Mouse (Mus musculus) layer of hippocampus, postnatal 14 days (tissue): ENCODE data around the gene Trim17. TPM values are rescaled to one million over a fixed set of nuclear protein-coding genes. Genes with fewer than 3 reads are reported as not detected.
A peak's percentile ranks its signal among the peaks of the same experiment; 100 is the strongest.
"Not testable (repeated sequence)": the region's sequence is repeated elsewhere in the genome, so short reads cannot be mapped to it uniquely, and the experiment has no call there.

Experiments used
- DNase-seq, 2 experiments: peaks; one replicate each; pipeline ENCODE4 v3.0.0; 2021 to 2022; ENCODE audit warnings: low spot score in 2 of 2, mixed read lengths in 1 of 2
- total RNA-seq, 2 experiments: library from RNA; stranded (reverse); gene quantifications; 2 replicates each; pipeline ENCODE4 v1.2.3; 2021

Gene Trim17
- total RNA-seq, 2 experiments from 2014 or later = 3.8 to 4.0 TPM

DNA sequence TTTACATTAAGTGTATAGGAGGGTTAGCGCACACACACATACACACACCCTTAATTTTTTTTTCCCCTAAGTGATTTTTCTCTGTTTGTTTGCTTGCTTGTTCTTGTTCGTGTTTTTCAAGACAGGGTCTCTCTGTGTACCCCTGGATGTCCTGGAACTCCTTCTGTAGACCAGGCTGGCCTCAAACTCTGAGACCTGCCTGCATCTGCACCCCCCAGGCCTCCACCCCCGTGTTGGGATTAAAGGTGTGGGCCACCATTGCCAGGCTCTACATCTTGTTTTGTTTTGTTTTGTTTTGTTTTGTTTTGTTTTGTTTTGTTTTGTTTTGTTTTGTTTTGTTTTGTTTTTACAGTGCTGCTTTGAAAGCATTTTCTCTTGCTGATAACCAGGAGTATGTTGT, 7.2 kb upstream of the Trim17 start:
- DNase-seq = no peak

DNA sequence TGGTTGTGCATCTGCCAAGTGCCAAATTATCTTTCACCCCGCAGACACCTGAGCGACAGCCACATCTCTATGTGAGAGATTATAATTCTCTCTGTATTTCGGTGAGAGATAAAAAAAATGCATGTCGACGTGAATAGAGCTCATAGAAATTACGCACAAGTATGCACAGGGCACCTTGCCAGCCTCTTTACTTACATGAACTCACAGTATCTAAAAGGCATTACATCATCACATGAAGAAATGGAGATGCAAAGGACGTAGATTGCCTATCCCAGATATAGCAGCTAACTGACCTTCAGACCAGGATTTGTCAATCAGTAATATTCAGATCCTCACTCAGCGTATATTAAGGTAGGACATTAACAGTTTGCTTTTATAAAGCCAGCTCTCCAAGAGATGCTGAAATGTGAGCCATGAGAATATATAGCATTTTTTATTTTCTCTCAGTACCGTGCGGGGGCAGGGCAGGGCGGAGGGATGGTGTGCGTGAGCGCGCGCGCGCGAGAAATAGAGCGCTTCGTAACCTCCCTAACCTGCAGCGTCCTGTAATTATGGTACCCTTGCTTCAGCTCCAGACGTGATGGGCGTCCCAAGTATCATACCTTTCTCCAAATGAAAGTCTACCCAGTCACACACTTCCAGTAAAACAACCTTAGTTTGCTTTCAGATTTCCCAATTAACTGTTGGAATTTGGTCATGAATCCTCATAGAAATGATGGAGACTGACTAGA, 6.5 kb upstream of the Trim17 start:
- peak; percentile 50 to 66 for DNase-seq

DNA sequence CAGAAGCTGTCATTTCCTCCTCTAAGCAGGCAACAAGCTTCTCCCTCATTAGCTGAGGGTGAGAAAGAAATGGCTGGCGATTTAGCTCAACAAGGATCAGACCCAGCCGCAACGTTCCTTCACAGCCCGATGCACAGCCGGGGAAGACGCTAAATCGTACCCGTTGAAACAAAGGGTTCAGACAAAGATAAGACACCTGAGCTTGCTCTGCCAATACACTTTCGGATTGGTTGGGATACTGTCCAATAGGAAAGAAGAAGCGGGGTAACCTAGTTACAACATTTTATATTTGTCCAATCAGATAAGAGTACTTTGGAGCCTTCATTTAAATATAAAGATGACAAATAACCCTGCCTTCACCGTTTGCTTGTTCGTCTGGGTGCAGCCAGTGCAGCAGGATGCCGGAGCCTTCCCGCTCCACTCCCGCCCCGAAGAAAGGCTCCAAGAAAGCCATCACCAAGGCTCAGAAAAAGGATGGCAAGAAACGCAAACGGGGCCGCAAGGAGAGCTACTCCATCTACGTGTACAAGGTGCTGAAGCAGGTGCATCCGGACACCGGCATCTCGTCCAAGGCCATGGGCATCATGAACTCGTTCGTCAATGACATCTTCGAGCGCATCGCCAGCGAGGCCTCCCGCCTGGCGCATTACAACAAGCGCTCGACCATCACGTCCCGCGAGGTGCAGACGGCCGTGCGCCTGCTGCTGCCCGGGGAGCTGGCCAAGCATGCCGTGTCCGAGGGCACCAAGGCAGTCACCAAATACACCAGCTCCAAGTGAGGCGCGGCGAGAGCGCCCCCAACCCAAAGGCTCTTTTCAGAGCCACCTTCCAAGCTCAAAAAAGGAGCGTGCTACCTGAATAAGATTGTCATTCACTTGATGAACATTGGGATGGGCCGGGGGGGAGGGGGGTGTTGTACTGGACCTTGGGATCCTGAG, 5.7 kb upstream of the Trim17 start, which contains the start of gene Hist3h2ba:
Gene Hist3h2ba, plus strand, starts transcription at position 379 of the 938 bp plus-strand sequence.
- peak; percentile 76 to 94 for DNase-seq

DNA sequence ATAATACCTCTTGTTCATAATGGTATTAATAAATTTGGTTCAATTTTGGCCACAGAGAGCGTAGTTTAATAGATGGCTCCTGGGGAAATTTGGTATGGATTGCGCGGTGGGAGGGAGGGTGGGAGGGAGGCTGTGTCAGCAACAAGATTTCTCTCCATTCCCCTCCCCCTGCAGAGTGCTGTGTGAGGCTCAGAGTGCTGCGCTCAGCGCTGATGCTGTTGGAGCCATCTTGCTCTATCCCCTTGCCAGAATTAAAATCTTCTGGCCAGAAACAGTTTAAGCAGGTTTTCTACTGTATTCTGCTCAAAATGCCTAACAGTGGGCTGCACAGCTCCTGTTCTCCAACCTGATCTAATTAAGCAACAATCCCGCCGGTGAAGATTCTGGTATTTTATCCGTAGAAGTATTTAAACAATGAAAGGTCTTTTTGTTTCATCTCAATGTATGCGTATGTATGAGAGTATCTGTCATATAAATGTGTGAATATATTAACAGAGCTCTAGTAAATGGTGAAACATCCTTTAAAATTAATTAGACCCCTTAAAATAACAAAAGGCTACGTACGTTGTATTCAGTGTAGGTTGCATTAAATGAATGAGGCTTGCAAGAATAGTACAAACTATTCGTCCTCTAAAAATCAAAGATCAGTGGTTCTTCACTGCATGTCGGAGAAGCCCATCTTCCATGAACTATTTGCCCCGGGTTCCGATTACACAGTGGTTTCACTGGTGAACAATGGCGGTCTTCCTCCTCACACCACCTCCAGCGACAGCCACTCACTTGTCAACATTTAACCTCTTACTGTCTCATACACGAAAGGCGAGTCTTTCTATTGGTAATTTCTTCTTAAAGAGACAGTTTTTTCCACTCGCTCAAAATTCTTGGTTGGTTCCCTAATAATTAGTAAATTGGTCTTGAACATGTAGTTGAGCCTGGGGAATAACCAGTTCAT, 4.7 kb upstream of the Trim17 start:
- peak; percentile 55 to 81 for DNase-seq

DNA sequence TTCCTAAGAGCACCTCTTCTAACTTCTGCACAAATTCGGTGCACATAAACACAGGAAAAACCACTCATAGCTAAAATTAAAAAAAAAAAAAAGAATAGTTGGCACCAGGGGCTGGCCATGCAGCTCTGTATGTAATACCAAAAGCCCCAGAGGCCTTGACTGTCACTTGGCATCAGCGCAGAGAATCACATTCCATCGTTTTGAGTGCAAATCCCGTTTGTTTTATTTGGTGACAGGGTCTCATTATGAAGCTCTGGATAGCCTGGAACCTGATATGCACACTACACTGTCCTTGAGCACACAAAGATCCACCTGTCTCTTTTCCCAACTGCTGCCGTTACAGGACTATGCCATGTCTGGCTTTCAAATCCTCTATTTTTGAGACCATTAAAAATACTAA, 3.3 kb upstream of the Trim17 start:
- DNase-seq = no peak

DNA sequence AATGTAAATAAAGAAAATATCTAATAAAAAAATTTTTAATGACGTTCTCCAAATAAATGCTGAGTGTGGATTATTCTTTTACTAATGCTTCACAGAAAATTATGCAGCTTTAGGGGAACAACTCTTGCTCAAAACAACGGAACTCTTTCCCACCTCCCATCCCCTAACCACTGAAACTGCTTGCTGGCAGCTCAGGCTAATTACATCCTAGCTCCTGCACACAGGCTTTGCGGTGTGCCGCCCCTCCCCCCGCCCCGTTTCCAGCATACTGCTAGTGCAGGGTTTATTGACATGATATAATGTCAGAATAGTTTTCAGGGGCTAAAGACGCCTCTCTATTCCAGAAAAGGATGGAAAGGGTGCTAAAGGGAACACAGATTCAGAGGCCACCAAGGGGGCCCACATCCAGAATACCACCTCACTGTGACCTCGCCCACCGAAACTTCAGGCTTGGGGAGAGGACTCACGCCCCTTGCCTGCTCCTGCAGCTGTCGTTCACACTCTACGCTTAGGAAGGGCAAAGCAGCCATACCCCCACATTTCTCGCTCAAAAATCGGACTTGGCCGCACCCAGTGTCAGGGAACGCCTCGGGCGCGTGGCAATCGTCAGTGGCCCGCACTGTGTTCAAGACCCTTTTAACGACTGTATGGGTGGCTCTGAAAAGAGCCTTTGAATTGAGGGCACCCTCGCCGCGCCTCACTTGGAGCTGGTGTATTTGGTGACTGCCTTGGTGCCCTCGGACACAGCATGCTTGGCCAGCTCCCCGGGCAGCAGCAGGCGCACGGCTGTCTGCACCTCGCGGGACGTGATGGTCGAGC, 925 bp upstream of the Trim17 start:
- peak in 1 of 2 experiments; percentile 52 for DNase-seq

DNA sequence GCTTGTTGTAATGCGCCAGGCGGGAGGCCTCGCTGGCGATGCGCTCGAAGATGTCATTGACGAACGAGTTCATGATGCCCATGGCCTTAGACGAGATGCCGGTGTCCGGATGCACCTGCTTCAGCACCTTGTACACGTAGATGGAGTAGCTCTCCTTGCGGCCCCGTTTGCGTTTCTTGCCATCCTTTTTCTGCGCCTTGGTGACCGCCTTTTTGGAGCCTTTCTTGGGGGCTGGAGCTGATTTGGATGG, 390 bp upstream of the Trim17 start:
- DNase-seq = not testable (repeated sequence)

DNA sequence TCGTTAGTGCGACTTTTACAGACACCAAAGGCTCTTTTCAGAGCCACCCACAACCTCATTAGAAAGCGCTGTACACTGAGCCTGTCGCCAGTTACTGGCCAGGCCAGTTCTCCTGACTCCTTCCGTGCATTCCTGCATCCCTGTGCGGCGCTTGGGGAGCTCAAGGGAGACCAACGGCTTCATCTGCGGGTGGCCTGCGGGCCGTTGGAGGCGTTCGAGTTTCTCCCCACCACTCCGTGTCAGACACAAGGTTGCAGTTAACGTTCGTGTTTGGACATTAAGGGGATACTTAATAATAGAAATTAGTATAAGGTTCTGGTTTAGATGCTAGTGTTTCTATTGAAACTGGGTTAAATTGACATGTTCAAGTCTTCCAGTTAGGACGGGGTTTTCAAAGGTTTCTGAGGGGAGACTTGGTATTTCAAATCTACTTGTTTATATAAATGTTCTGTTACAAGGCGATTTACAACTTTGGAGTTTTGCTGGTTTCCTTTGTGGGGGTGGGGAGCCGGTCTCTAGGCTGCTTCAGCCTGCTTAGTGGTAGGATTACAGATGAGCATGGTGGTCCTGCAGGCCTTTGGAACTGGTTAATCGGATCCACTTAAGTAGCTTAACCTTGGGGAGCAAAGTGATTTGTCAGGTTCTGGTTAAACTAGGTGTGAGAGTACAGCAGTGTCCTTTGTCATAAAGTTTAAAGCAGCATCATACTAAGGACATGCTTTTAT, 820 bp downstream of the Trim17 start:
- no peak for DNase-seq

DNA sequence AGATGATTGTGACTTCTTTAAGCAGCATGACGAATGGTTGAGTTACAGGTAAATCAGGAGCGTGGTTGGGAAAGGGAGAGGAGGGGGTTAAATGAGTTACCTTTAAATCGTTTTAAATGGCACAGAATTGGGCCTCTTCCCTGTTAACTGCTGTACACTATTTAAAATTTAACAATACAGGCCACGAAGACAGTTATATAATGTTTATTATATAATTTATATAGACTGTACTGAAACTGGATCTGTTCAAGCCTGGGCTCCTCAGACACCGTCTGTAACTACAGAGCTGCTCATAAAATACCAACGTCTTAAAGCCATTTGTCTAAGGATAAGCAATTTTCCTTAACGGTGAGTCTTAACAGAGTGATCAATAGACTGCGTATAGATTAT, 1.4 kb downstream of the Trim17 start:
- no peak for DNase-seq

DNA sequence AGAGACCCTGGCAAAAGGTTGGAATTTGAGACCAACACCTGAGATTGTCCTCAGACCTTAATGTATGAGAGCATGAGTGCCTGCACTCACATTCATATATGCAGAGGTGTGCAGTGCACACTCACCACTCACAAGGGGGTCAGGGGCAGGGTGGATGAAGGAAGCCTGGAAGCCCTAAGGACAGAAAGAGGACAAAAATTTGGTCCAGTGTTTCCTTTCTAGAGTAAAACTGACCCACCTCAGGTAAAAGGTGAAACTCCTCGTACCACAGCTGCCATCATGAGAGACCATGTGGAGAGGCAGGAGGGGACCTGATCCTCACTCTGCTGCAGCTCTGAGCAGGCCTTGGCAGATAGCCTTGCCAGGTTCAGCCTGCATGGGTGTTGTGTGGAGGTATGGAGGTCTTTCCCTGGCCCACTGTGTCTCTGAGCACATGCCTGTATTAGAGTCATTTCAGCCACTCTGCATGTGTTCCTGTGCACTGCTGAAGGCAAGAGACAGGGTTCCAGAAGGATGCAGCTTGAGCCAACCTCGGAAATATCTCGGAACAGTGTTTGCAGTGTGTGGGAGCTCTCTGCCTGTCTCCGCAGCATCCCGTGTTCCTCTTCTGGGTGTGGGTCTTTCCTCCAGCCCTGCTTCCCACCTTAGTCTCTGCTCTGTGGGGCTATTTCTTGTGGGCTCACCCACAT, 2.9 kb downstream of the Trim17 start:
- DNase-seq = no peak

DNA sequence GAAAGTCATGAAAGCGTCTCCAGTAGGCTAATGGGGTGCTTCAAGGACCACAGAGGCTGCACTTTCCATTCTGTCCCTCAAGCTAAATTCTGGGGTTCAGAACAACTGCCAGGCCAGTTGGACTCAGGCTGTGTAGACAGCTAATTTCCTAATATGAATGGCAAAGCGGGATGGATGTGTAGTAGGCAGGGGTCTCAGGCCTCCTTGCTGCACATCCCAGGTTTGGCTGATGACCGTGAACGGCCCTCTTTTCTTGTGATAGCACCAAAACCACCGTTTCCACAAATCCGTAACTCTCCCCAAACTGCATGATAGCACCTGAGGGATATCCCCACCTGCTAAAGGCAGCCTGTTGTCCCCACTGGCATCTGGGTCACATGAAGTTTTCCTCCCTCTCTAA, 4.1 kb downstream of the Trim17 start:
- DNase-seq = no peak

DNA sequence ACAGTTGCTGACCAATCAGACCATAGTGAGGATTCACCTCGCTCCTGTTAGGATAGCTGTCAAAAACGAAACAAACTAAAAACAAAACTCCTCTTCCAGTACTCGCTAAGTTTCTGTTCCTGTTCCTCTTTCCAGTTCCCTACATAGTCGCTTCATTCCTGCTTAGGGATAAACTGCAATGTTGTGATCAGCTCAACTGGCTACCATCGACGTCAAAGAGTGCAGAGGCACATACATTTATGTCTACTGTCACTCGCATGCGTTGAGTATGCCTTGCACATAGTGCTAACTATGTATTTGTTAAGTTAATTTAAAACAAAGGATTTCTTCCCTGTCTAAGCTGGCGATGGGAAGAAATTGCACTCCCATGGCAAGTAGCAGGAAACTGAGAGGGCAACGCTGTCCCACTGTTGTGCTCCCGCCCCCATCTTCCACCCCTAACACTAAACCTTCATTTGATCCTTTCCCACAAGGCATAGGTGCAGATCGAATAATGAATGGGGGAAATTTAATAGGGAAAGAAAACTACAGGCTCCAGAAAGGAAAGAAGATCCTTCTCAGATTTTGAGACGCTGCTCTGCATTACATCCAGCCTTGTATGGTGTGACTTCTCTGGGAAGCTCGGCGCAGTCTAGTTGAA, 4.8 kb downstream of the Trim17 start:
- no peak for DNase-seq

DNA sequence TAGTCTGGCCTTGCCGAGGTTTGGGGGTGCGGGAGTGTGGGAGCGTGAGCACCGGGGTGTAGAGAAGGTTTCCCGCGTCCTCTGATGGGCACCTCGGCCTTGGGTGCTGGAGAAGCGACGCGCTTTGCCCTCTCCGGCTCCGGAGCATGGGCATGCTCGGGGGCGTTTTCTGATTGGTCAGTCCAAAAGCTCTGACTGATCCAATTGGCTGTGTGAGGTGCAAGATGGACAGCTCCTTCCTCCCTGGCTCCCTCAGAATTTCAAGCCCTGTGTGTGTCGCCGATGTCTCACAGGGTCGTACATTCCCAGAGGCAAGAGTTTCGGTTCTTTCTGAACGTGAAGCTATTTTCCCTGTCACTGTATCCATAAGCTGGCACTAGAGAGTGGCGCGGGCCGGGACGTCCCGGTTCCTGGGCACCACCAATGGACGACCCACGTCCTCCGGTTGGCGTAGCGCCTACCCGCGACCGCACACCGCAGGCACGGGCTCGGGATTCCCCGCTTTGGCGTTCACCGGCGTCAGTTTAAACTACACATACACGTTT, 5.5 kb downstream of the Trim17 start:
- DNase-seq = peak; percentile 77 to 80

DNA sequence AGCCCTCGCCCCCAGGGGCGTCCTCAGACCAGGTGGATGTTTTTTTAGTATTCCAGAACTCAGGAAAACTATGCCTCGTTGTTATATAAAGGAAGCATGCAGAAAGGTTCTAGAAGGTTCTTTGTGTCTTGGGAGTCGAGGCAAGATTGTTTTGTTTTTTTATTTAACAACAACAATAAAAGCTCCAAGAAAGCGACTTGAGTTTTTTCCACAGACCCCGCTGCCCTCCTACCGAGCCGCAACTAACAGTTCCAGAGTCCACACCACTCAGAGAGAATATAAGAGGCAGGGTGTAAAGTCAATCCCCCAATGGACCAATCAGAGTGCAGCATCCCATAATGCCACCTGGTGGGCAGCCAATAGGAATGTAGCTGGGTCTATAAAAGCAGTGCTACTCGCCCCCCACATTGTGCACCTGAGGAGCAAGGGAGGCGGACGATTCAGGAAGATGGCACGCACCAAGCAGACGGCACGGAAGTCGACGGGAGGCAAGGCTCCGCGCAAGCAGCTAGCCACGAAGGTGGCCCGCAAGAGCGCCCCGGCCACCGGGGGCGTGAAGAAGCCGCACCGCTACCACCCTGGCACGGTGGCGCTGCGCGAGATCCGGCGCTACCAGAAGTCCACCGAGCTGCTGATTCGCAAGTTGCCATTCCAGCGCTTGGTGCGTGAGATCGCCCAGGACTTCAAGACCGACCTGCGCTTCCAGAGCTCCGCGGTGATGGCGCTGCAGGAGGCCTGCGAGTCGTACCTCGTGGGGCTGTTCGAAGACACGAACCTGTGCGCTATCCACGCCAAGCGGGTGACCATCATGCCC, 7.1 kb downstream of the Trim17 start:
- DNase-seq = no peak

DNA sequence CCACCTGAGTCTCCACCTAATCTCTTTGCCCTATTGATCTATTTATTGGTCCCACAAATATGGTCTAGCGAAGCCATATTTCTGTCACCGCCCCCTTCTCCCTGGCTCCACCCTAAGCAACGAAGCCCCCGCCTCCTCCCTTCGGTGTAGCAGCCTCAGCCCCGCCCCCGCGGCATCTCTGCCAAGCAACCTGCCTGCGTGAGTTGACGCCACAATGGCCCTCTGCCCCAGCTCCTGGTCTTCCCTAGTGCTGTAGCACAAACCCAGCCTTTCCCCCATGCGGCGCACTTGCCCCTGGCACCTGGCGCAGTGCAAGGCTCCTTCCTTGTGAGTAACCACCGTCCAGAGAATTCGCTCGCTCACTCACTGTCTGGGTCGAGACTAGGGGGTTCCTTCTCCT, 9.1 kb downstream of the Trim17 start:
- DNase-seq = no peak

DNA sequence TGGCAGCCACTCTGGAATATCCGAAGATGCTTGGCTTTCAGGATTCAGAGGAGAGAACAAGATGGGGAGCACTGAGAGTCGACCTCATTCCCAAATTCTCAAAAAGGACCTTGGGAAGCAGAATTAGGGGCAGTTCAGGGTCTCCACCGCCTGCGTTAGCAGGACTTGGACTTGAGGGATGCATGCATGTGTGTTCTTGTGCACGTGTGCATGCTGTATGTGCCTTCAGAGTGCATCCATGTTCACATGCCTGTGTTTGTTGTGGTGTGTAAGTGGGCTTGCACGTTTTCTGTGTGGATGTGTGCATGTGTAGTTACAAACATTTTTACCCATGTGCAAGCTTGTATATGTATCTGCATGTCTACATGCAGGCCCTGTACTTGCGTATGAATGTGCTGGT, 9.7 kb downstream of the Trim17 start:
- DNase-seq = no peak

DNA sequence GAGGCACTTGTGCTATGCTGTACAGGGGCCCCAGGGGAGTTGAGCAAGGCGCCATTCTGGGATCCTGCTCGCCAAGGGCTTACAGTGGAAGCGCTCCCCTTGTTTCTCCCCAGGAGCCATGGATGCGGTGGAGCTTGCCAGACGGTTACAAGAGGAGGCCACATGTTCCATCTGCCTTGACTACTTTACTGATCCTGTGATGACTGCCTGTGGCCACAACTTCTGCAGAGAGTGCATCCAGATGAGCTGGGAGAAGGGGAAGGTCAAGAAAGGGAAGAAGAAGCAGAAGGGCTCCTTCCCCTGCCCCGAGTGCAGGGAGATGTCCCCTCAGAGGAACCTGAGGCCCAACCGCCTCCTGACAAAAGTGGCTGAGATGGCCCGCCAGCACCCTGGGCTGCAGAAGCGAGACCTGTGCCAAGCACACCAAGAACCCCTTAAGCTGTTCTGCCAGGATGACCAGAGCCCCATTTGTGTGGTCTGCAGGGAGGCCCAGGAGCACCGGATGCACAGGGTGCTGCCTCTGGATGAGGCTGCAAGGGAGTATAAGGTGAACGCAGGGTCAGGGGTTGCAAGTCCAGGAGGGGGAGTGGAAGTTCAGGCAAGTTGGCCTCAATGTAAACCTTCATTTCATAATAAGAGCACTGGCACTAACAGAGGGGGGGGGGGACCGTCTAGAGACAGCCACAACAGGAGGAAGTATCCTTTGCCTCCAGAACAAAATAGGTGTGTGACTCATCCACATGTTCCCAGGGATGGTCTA, 10.7 kb downstream of the Trim17 start:
- no peak for DNase-seq
